Mouse (Mus musculus): ENCODE measurements at regions not wholly inside any gene's neighbourhood (a gene's known extent, or its start where the extent isn't known, plus 50 kb on each side); places are given as distances from the start of the nearest gene placed in this dataset.

- no peak overlapping the region for H3K9ac ChIP-seq (ENCODE audit: low read length)
- H3K36me3 ChIP-seq (ENCODE audit: control insufficient read depth, insufficient read depth, low read length) = no peaks in the 10 kb centered on the region
- no peak for ATAC-seq (ENCODE audit: insufficient number of reproducible peaks, insufficient read depth, low FRiP score, low read depth)
- no peaks in the 10 kb centered on the region for H3K9me3 ChIP-seq (ENCODE audit: control insufficient read depth, low read length)
- no peaks in the 10 kb centered on the region for H3K27me3 ChIP-seq (ENCODE audit: control insufficient read depth, insufficient read depth, low read length)
- H3K27ac ChIP-seq (replicated peaks in 1 of 2; ENCODE audit: control insufficient read depth in 1 of 2, insufficient read depth in 1 of 2, low read depth in 2 of 2, low read length in 2 of 2) = no peak overlapping the region
- H3K4me3 ChIP-seq (ENCODE audit: control insufficient read depth in 1 of 2, insufficient read depth in 1 of 2, low read depth in 1 of 2, low read length in 2 of 2) = no peak overlapping the region
- no peak overlapping the region for H3K4me2 ChIP-seq (ENCODE audit: low read length)
- peaks cover 2 to 9% of the 10 kb centered on the region in 2 experiments; a peak in 3 of 4 replicates for H3K4me1 ChIP-seq (ENCODE audit: control insufficient read depth in 2 of 2, insufficient read depth in 2 of 2, low read length in 2 of 2)
- 88% methylated on average over 4 of the region's 4 CpGs for WGBS
Observed at GRCm38 (mm10) chr12:15932067-15932466, 115.3 kb upstream of the Trib2 start.

- H3K36me3 ChIP-seq (ENCODE audit: control insufficient read depth, insufficient read depth, low read length) = no peaks in the 10 kb centered on the region
- WGBS = 90% methylated on average over 4 of the region's 4 CpGs
- no peak for ATAC-seq (ENCODE audit: insufficient number of reproducible peaks, insufficient read depth, low FRiP score, low read depth)
Observed at GRCm38 (mm10) chr12:15931535-15931934, 114.8 kb upstream of the Trib2 start.

GRCm38 (mm10) chr12:15930155-15930554 is 113.4 kb upstream of the Trib2 start:
- 92% methylated on average over 3 of the region's 3 CpGs for WGBS
- Histone ChIP-seq H3K27ac (replicated peaks in 1 of 2; ENCODE audit: control insufficient read depth in 1 of 2, insufficient read depth in 1 of 2, low read depth in 2 of 2, low read length in 2 of 2) (no peak overlapping the region), H3K4me3 (ENCODE audit: control insufficient read depth in 1 of 2, insufficient read depth in 1 of 2, low read depth in 1 of 2, low read length in 2 of 2) (no peak overlapping the region), H3K36me3 (ENCODE audit: control insufficient read depth, insufficient read depth, low read length) (no peaks in the 10 kb centered on the region), H3K4me1 (ENCODE audit: control insufficient read depth in 2 of 2, insufficient read depth in 2 of 2, low read length in 2 of 2) (peaks cover 2 to 5% of the 10 kb centered on the region in 2 experiments; a peak in 1 of 4 replicates), H3K27me3 (ENCODE audit: control insufficient read depth, insufficient read depth, low read length) (no peaks in the 10 kb centered on the region), H3K4me2 (ENCODE audit: low read length) (no peak overlapping the region), H3K9ac (ENCODE audit: low read length) (no peak overlapping the region), H3K9me3 (ENCODE audit: control insufficient read depth, low read length) (no peaks in the 10 kb centered on the region)
- ATAC-seq (ENCODE audit: insufficient number of reproducible peaks, insufficient read depth, low FRiP score, low read depth) = no peak

More at GRCm38 (mm10) chr12:15931535-15931934, 114.8 kb upstream of the Trib2 start:
- Histone ChIP-seq H3K9me3 (ENCODE audit: control insufficient read depth, low read length) (no peaks in the 10 kb centered on the region), H3K27me3 (ENCODE audit: control insufficient read depth, insufficient read depth, low read length) (no peaks in the 10 kb centered on the region), H3K4me1 (ENCODE audit: control insufficient read depth in 2 of 2, insufficient read depth in 2 of 2, low read length in 2 of 2) (peaks cover 2 to 9% of the 10 kb centered on the region in 2 experiments; a peak in 3 of 4 replicates), H3K27ac (replicated peaks in 1 of 2; ENCODE audit: control insufficient read depth in 1 of 2, insufficient read depth in 1 of 2, low read depth in 2 of 2, low read length in 2 of 2) (no peak overlapping the region), H3K9ac (ENCODE audit: low read length) (no peak overlapping the region), H3K4me2 (ENCODE audit: low read length) (no peak overlapping the region), H3K4me3 (ENCODE audit: control insufficient read depth in 1 of 2, insufficient read depth in 1 of 2, low read depth in 1 of 2, low read length in 2 of 2) (no peak overlapping the region)

- H3K27ac ChIP-seq (replicated peaks in 1 of 2; ENCODE audit: control insufficient read depth in 1 of 2, insufficient read depth in 1 of 2, low read depth in 2 of 2, low read length in 2 of 2) = no peak overlapping the region
- H3K4me3 ChIP-seq (ENCODE audit: control insufficient read depth in 1 of 2, insufficient read depth in 1 of 2, low read depth in 1 of 2, low read length in 2 of 2) = no peak overlapping the region
- no peak overlapping the region for H3K4me2 ChIP-seq (ENCODE audit: low read length)
- H3K36me3 ChIP-seq (ENCODE audit: control insufficient read depth, insufficient read depth, low read length) = no peaks in the 10 kb centered on the region
- WGBS = 38% methylated on average over 1 of the region's 1 CpGs
- no peak for ATAC-seq (ENCODE audit: insufficient number of reproducible peaks, insufficient read depth, low FRiP score, low read depth)
- no peak overlapping the region for H3K9ac ChIP-seq (ENCODE audit: low read length)
- H3K27me3 ChIP-seq (ENCODE audit: control insufficient read depth, insufficient read depth, low read length) = no peaks in the 10 kb centered on the region
- peaks cover 2 to 5% of the 10 kb centered on the region in 2 experiments; a peak in 2 of 4 replicates for H3K4me1 ChIP-seq (ENCODE audit: control insufficient read depth in 2 of 2, insufficient read depth in 2 of 2, low read length in 2 of 2)
- H3K9me3 ChIP-seq (ENCODE audit: control insufficient read depth, low read length) = no peaks in the 10 kb centered on the region
Observed at GRCm38 (mm10) chr12:15929541-15929940, 112.8 kb upstream of the Trib2 start.

- Histone ChIP-seq H3K4me1 (ENCODE audit: control insufficient read depth in 2 of 2, insufficient read depth in 2 of 2, low read length in 2 of 2) (no peaks in the 10 kb centered on the region), H3K9ac (ENCODE audit: low read length) (no peak overlapping the region), H3K27me3 (ENCODE audit: control insufficient read depth, insufficient read depth, low read length) (no peaks in the 10 kb centered on the region), H3K4me3 (ENCODE audit: control insufficient read depth in 1 of 2, insufficient read depth in 1 of 2, low read depth in 1 of 2, low read length in 2 of 2) (no peak overlapping the region), H3K4me2 (ENCODE audit: low read length) (no peak overlapping the region), H3K27ac (replicated peaks in 1 of 2; ENCODE audit: control insufficient read depth in 1 of 2, insufficient read depth in 1 of 2, low read depth in 2 of 2, low read length in 2 of 2) (no peak overlapping the region), H3K9me3 (ENCODE audit: control insufficient read depth, low read length) (no peaks in the 10 kb centered on the region), H3K36me3 (ENCODE audit: control insufficient read depth, insufficient read depth, low read length) (no peaks in the 10 kb centered on the region)
- ATAC-seq (ENCODE audit: insufficient number of reproducible peaks, insufficient read depth, low FRiP score, low read depth) = no peak
- WGBS = 88% methylated on average over 1 of the region's 1 CpGs
Observed at GRCm38 (mm10) chr12:15918291-15918690, 101.6 kb upstream of the Trib2 start.

GRCm38 (mm10) chr12:15912959-15913358 is 96.2 kb upstream of the Trib2 start:
- no peaks in the 10 kb centered on the region for H3K27me3 ChIP-seq (ENCODE audit: control insufficient read depth, insufficient read depth, low read length)
- no peak overlapping the region for H3K9ac ChIP-seq (ENCODE audit: low read length)
- H3K36me3 ChIP-seq (ENCODE audit: control insufficient read depth, insufficient read depth, low read length) = no peaks in the 10 kb centered on the region
- WGBS = 77% methylated on average over 1 of the region's 1 CpGs
- H3K4me2 ChIP-seq (ENCODE audit: low read length) = no peak overlapping the region
- H3K27ac ChIP-seq (replicated peaks in 1 of 2; ENCODE audit: control insufficient read depth in 1 of 2, insufficient read depth in 1 of 2, low read depth in 2 of 2, low read length in 2 of 2) = no peak overlapping the region
- no peaks in the 10 kb centered on the region for H3K9me3 ChIP-seq (ENCODE audit: control insufficient read depth, low read length)
- H3K4me3 ChIP-seq (ENCODE audit: control insufficient read depth in 1 of 2, insufficient read depth in 1 of 2, low read depth in 1 of 2, low read length in 2 of 2) = no peak overlapping the region
- no peak for ATAC-seq (ENCODE audit: insufficient number of reproducible peaks, insufficient read depth, low FRiP score, low read depth)
- H3K4me1 ChIP-seq (ENCODE audit: control insufficient read depth in 2 of 2, insufficient read depth in 2 of 2, low read length in 2 of 2) = peaks cover 0 to 4% of the 10 kb centered on the region in 2 experiments; a peak in 1 of 4 replicates

GRCm38 (mm10) chr12:15912491-15912890 is 95.8 kb upstream of the Trib2 start:
- 87% methylated on average over 3 of the region's 3 CpGs for WGBS
- peaks cover 0 to 4% of the 10 kb centered on the region in 2 experiments; a peak in 1 of 4 replicates for H3K4me1 ChIP-seq (ENCODE audit: control insufficient read depth in 2 of 2, insufficient read depth in 2 of 2, low read length in 2 of 2)
- no peak overlapping the region for H3K4me3 ChIP-seq (ENCODE audit: control insufficient read depth in 1 of 2, insufficient read depth in 1 of 2, low read depth in 1 of 2, low read length in 2 of 2)
- ATAC-seq (ENCODE audit: insufficient number of reproducible peaks, insufficient read depth, low FRiP score, low read depth) = no peak
- no peak overlapping the region for H3K9ac ChIP-seq (ENCODE audit: low read length)
- no peaks in the 10 kb centered on the region for H3K27me3 ChIP-seq (ENCODE audit: control insufficient read depth, insufficient read depth, low read length)
- H3K4me2 ChIP-seq (ENCODE audit: low read length) = no peak overlapping the region
- no peak overlapping the region for H3K27ac ChIP-seq (replicated peaks in 1 of 2; ENCODE audit: control insufficient read depth in 1 of 2, insufficient read depth in 1 of 2, low read depth in 2 of 2, low read length in 2 of 2)
- H3K9me3 ChIP-seq (ENCODE audit: control insufficient read depth, low read length) = no peaks in the 10 kb centered on the region
- no peaks in the 10 kb centered on the region for H3K36me3 ChIP-seq (ENCODE audit: control insufficient read depth, insufficient read depth, low read length)
